Mouse (Mus musculus) adrenal gland, postnatal 14 days (tissue): ENCODE data around the gene Rbbp5. TPM values are rescaled to one million over a fixed set of nuclear protein-coding genes. Genes with fewer than 3 reads are reported as not detected.

Experiments
- DNase-seq: peaks from one replicate; pipeline ENCODE4 v3.0.0; 2021; ENCODE audit warnings: mixed read lengths
- total RNA-seq: library from RNA; stranded (reverse); gene quantifications from 2 replicates; pipeline ENCODE4 v1.2.3, GENCODE M21; 2021

Gene Rbbp5
- total RNA-seq, 1 experiment from 2014 or later, result 31.6 TPM

DNA sequence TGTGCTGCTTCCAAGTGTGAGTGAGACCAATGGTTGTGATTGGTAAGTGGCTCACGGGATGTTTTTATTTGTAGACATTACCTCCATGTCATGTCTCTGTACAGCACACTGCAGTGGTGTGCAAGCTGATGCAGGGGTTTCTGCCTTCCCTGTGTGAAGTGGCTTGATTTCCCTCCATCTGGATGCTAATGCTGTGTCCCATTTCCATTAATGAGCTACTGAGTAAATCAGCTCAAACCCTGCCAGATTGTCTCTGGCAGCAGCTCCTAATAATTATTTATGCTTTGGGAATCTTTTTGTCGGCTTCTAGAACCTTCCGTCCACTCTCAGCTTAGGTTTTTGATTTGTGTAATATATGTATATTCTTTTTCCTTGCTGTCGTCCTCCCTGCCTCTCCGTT lies 28.0 kb downstream of the Rbbp5 start:
- no peak for DNase-seq

DNA sequence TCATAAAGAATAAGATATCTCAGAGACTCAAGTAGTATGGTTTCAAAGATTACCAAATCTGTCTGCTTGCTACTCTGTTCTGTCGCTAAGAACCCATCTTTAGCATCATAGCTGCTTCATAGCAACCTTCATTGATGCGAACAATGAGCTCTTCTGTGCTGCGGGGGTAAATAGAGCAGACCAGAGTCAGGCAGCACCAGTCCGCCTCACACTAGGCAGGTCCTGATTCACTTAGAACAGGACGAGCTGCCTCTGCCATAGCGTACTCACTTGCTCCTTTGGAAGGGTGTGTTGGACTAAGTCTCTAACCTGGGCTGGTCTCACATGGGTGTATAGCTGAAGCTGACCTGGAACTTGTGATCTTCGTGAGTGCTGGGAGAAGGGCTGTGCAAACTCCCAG lies 28.9 kb downstream of the Rbbp5 start, which contains the start of gene Tmem81:
Gene Tmem81 (plus strand): TSS at position 173 of the 400 bp plus-strand sequence.
- no peak for DNase-seq

DNA sequence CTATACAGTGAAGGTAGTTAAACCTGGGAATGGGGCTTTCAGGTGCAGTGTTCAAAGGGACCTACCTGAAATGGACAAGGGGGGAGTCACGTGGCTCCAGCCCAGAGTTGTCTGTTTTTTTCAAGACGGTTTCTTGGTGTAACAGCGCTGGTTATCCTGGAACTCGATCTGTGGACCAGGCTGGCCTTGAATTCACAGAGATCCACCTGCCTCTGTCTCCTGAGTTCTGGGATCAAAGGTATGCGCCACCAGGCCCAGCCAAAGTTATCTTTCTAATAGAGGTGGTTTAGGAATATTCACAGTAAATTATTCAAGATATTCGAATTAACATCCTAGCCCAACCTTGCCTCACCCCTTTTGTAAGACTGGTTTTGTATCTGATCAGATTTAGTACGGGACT lies 29.5 kb downstream of the Rbbp5 start:
- no peak for DNase-seq

DNA sequence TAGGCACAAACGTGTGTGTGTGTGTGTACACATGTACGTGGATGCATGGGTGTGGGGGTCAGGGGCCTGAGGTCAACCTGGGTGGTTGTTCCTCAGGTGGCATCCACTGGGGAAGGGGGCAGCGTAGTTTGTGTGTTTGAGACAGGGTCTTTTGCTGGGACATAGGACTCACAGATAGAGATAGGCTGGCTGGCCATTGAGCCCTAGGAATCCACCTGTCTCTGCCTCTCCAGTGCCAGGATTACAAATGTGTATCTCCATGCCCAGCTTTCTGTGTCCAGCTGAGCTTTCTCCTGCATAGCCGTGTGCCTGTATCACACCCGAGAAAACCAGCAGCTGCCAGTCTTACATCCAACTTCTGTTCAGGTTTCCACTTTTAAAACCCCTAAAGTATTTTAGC lies 32.6 kb downstream of the Rbbp5 start:
- DNase-seq, result no peak

DNA sequence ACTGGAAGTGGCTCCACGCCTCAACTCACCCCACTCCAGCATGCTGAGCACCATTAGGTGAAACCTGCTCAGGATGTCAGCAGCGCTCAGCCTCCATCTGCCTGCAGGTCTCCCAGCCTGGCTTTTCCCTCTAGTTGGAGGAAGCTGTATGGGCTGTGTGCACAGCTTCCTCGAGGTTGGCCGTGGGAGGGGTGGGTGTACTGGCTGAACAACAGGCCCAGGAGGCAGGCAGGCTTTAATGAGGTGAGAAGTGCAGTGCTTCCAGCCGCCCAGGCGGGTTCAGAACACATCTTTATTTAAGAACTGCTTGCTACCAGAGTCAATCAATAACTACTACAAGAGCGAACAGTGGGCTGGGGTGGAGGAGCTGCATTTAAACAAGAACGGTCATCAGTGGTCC lies 34.4 kb downstream of the Rbbp5 start:
- no peak for DNase-seq

DNA sequence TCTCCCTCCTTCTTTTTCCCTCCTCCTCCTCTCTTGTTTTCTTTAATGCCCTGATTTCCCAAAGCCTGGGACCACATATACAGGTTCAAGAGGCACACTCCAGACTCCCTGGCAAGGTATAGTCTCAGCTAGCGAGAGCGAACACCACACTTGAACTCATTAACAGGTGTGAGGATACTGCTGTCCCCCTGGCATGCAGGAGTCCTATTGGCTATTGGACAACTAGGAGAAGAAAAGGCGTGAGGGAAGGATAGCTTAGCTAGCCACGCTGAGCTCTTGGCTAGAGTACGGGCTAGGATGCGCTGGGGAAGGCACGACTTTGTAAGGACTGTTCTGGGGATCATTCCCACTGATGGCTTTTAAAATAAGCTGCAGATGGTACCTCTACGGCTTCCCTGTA lies 34.9 kb downstream of the Rbbp5 start:
- no peak for DNase-seq

DNA sequence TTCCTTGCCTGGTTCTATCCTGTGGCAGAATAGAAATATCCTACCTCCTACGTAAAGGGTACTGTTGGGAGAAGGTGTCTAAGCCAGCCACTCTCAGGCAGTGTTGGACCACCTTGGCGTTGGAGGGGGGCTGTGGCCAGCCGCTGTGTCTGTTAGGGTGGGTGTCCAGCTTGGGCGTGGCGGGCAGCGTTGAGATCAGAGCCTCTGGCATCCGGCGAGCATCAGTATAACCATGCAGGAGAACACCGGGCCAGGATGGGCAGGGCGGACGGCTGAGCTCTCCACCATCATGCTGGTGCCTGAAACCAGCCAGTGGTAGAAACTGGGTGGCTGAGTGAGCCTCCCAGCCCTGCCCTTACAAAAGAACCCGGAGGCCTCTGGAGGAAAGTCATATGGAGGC lies 38.2 kb downstream of the Rbbp5 start:
- no peak for DNase-seq

DNA sequence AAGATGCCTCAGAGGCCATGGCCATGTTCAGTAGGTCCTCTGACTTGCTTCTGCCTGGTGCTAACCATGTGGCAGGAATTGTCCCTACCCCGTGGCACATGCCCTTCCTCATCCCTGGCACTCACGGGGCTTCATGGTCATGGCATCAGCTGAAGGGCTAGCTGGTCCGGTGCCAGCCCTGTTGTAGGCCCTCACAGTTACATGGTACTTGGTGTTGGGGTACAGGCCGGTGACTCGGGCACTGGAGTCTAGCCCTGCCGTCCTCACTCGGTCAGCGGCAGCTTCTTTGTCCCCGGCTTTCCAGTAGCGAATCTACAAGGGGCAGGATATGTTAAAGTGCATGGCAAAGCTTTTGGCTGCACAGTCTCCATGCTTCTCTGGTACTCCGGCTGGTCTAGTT lies 39.6 kb downstream of the Rbbp5 start:
- no peak for DNase-seq

DNA sequence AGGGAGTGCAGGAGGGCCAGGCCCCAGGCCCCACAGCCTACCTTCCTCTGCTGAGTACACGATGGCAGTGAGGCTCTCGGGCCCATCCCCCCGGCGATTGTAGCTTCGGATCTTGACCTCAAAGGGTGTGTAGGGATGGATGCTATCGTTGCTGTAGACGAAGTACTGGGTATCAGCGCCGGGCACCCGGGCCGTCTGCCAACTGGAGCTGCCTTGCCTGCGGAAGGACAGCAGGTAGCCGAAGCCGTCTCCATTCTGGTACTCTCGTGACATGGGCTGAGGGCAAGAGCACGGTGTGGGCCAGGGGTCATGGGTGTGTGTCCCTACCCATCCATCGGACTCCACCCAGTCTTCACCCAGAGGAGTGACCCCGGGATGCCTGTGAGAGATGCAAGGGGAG lies 41.5 kb downstream of the Rbbp5 start:
- DNase-seq, result no peak

DNA sequence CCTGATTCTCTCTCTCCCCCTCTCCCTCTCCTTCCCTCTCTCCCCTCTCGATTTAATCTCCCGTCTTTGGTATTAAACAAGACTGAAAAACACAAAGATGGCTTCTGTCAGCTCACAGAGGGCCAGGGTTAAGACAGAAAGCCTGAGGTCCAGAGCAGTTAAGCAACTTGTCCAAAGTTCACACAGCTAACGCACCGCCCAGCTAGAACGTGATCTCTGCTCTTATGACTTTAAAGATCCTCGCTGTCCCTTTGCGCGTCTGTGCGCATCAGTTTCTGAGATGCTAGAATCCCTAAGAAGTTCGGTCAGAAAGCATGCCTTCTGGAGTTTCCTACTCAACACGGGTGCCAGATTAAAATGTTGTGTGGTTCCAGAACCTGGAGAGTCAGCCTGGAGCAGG lies 42.6 kb downstream of the Rbbp5 start:
- DNase-seq, result no peak

DNA sequence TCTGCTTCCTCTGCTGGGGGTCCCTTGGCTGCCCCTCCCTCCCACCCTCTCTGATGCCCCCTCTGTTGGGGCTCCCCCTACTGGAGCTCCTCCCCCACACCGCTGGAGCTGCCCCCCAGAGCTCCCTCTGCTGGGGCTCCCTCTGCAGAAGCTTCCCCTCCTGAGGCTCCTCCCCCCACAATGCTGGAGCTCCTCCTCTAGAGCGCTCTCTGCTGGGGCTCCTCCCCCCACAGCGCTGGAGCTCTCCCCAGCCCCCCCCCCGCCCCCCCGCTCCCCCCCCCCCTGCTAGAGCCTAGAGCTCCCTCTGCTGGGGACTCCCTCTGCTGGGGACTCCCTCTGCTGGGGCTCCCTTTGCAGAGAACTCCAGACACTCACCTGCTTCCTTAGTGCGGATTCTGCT lies 43.6 kb downstream of the Rbbp5 start:
- peak; percentile 86 for DNase-seq

DNA sequence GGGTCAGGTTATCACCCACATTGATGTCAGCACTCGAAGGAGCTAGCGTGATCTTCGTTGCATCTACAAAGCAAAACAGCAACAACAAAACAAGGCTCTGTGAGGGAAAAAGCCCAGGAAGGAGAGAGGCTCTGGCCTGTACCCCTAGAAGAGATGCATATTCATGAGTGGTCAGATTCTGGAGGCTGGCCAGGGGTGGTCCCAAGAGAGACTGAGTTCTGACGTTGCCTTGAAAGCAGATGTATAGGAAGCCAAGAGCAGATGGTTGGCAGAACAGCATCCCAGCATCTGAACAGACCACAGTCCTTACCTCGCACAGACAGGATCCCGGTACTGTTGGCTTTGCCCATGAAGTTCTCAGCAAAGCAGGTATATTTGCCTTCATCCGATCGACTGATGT lies 45.9 kb downstream of the Rbbp5 start:
- no peak for DNase-seq

DNA sequence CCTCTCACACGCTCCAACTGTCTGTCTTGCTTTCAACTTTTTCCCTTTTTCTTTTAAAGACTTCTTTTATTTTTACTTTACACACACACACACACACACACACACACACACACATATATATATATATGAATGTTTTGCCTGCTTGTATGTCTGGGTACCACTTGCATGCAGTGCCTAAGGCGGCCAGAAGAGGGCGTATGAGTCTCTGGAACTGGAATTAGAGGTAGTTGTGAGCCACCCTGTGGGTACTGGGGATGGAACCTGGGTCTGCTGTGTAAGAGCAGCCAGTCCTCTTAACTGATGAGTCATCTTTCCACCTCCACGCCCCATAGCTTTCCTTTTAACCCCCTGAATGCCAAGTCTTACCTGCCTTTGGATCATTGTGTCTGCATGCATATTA lies 46.8 kb downstream of the Rbbp5 start:
- DNase-seq, result peak; percentile 37

DNA sequence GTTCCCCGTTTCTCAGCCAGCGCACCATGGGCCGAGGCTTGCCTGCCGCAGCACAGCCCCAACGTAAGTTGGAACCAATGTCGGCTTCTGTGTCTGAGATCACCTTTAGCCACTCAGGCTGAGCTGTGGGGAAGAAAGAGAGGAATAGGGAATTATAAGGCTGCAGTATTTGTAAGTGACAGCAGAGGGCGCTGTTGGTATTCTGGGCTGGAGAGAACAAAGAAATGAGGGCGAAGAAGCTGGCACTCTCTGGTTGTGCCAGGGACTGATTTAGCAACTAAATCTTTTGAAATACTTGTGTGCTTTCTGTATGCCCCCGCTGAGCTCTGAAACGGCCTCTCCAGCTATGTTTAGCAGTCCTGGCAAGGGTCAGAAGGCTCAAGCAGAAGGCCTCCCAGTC lies 48.7 kb downstream of the Rbbp5 start:
- DNase-seq, result peak; percentile 84

DNA sequence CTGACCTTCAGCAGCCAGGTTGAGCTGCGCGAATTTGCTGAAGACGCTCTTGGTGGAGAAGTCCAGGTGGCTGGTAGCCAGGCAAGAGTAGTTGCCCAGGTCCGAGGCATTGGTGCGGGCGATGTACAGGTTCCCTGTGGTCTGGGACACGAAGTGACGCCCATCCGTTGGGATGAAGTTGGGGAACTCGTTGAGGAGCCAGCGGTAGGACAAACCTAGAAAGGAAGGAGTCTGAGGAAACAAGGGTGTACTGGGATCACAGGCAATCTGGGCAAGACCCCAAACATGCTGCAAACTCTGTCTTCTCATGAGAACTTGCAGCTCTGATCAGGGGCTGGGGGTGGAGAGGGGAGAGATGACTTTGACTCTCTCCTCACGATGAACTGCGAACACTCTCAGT lies 50.9 kb downstream of the Rbbp5 start:
- no peak for DNase-seq

DNA sequence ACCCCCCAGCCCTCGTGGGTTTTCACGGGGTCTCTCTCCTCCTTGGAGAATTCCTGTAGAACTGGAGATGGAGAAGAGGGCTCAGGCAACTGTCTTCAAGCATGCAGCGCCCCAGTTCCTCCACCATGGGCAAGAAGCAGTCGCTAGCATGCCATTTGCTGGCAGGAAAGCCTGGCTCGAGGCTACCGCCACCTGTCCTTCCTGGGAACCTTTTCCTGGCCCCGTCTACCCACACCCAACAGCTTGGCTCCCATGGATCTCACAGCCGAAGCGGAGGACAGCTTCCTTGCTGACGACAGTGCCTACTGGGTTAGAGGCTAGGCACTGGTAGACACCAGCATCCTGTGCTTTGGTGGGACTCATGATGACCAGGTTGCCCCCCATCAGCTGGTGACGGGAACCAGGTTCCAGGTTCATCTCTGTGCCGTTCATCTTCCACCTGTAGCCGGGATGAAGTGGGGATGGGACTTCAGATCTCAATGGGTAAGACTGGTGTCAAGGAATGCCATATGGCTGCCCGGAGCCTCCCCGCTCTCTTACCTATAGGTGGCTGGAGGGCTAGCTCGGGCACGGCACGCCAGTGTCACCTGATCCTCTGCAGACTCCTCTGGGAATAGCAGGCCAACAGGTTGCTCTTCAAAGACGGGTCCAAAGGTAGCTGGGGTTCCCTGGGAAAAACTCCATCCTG lies 51.6 kb downstream of the Rbbp5 start:
- no peak for DNase-seq

DNA sequence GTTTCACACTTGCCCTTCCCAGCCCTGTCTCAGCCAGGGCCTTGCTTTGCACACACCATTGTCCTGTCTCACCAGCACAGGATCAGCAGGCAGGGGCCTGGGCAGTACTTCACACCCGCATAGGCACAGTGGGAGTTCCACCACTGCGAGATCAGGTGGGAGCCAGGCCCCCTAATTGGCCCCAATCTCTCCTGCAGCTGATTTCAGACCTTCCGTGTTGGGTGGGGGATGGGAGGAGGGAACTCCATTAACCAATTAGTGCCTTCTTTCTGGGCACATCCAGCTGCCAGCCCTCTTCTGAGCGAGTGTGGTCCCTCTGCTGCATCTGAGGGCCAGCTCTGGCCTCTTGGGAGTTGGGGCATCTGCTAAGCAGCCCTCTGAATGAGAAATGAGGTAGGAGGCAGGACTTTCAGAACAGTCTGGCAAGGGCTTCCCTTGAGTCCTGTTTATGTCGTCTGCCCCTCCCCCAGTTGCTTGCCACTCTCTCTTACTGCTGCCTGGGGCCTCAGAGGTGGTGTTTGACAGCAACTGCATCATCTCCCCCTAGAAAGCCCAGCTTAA lies 53.5 kb downstream of the Rbbp5 start:
- no peak for DNase-seq

DNA sequence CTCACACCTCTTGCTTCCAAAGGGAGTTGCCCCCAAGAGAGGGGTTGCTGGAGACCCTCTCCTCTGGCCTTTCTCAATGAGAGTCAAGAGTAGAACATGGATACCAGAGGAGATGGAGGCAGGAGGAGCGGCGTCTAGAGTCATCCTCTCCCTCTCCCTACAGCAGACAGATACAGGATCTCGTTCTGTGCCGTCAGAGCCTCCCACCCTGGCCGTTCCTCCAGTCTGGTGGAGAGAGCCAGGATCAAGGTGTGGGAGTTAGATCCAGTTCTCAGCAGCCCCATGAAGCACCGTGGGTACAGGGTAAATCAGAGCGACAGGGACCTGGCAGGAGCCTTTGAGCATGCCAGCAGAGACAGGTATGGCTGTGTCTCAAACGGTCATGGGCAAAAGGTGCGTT lies 55.4 kb downstream of the Rbbp5 start:
- DNase-seq, result no peak

DNA sequence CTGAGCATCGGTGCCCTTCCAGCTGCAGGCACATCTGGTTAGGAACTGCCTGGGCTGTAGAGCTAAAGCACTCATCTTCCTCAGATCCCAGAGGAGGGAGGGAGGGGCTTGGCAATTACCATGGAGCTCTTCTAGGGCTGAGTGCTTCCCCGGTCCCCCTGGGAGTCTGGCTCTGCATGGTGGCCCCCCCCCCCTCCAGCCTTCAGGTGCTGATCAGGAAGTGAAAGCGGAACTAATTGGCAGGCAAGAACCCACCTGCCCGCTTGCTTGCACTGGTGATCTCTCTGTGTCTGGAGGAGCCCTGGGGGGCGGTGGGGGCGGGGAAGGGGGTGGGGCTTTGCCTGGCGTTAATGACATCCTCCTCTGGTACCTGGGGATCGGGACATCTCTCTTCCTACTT lies 56.7 kb downstream of the Rbbp5 start:
- DNase-seq, result no peak

DNA sequence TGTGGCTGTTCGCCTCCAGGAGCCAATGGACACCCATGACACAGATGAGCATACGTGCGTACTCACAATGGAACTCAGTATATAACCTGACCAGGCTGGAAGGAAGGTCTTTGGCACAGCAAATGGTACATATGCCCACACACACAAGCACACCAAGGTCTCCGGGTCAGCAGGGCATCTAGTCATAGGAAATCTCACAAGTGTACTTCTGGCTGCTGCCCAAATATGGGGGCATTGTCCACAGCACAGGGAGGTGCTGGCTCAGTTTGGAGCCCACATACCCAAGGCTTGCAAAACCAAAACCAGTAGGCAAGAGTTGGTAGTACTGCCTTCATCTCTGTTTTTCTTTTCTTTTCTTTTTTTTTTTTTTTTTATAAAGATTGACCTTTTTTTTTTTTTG lies 58.4 kb downstream of the Rbbp5 start:
- DNase-seq, result no peak

DNA sequence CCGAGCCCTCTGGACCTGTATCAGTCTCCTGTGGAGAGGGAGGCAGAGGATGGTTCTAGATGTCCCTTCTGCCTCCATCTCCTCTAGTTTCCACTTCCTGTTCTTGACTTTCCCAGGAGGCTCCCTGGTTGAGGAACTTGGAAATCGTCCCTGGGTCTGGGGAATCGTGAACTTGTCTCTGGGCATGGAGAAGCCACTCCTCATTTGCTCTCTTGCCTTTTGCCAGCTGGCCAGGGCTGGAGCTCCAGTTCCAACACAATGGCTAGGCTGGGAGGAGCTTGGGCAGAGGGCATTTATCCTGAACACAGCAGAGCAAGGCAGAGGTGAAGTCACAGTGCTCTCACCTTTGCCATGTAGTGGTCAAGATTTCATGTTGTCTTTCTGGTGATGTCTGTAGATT lies 59.3 kb downstream of the Rbbp5 start:
- DNase-seq, result no peak

DNA sequence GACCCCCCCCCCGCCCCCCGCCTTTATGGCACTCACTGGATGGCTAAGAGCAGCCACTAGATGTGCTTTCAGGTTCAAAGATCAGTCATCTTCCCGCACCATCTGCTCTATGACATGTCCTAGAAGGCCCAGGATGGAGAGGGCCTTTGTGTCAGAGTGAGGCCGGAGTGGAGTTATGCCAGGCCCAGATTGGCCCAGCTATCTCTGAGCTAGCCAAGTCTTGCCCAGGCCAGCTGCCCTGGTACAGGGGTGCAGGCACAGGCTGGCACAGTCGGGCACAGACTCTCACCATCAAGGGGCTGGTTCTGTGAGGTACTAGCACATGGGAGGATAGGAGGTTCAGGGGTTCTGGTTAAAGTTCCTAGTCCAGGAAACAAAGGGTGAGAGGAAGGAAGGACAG lies 60.6 kb downstream of the Rbbp5 start:
- no peak for DNase-seq

DNA sequence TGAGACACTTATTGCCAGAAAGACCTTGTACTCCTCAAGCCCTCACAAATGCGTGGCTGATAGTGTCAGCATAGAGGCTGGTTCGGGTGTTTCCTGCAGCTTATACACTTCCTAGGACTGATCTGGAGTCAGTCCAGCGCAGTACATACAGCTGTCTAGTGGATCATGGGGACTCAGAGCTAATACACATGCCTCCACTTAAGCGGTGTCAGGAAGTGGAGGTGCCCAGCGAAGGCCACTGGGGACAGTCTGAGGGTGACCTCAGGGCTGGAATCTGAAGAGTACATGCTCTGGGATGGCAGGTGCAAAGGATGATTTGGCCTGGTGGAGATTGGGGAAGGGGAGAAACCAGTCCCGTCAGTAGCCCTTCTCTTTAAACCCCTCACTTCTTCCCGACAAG lies 63.5 kb downstream of the Rbbp5 start:
- no peak for DNase-seq

DNA sequence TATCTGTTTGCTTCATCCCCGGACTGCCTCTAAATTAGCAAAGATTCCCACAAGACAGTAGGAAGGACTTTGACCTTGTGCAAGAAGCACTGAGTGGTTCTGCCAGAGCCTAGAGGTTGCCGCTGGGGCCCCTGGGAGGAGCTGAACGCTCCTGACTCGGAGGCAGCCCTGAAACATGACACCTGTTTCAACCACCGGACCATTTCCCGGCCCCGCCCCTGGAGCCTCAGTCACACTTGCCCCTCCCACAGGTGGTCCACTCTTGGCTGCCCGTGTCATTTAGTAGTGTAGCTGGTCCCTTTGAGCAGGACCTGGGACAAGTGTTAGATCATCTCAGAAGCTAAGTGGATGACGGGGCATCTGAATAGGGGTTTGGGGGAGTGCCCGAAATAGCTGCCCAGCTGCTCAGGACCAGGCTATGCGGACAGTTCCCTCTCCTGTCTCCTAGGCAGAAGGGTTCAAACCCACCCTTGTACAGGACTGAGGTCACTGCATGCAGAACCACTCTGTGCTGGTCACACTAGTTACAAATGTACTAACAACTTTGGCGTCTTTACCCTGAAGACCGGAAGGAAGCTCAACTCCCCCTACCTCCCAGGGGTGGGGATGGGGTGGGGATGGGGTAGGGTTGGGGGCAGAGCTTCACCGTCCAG lies 64.1 kb downstream of the Rbbp5 start:
- peak; percentile 63 for DNase-seq
